Mouse (Mus musculus): ENCODE results near the gene Slc39a9. TPM values are rescaled to one million over a fixed set of nuclear protein-coding genes. Genes with fewer than 3 reads are reported as not detected.
A peak's percentile ranks its signal among the peaks of the same experiment; 100 is the strongest.

Slc39a9 gene
- polyA plus RNA-seq, 1 experiment from 2014 or later = 23.8 TPM

- no peak overlapping the region for H3K27ac ChIP-seq (ENCODE audit: low read depth, low read length)
- WGBS = 84% methylated on average over 15 of the region's 15 CpGs
- no peak overlapping the region for H3K9ac ChIP-seq (ENCODE audit: low read depth, low read length)
- no peak overlapping the region for H3K4me2 ChIP-seq (ENCODE audit: low read length)
- H3K4me3 ChIP-seq (ENCODE audit: low read length) = no peak overlapping the region
- H3K36me3 ChIP-seq (ENCODE audit: control insufficient read depth, insufficient read depth, low read length) = no peaks in the 10 kb centered on the region
- no peak for ATAC-seq
- no peaks in the 10 kb centered on the region for H3K9me3 ChIP-seq (ENCODE audit: control insufficient read depth, low read length)
- H3K4me1 ChIP-seq (ENCODE audit: control insufficient read depth, insufficient read depth, low read depth, low read length) = no peaks in the 10 kb centered on the region; the same call in 1 of the 2 replicates
- no peaks in the 10 kb centered on the region for H3K27me3 ChIP-seq (replicated peaks; ENCODE audit: control insufficient read depth, insufficient read depth, low read length)
Observed at GRCm38 (mm10) chr12:80721458-80721857, 77.8 kb downstream of the Slc39a9 start.

- Histone ChIP-seq H3K9me3 (ENCODE audit: control insufficient read depth, low read length) (no peaks in the 10 kb centered on the region), H3K9ac (ENCODE audit: low read depth, low read length) (no peak overlapping the region), H3K4me2 (ENCODE audit: low read length) (no peak overlapping the region), H3K4me3 (ENCODE audit: low read length) (no peak overlapping the region), H3K27me3 (replicated peaks; ENCODE audit: control insufficient read depth, insufficient read depth, low read length) (no peaks in the 10 kb centered on the region), H3K27ac (ENCODE audit: low read depth, low read length) (no peak overlapping the region), H3K36me3 (ENCODE audit: control insufficient read depth, insufficient read depth, low read length) (no peaks in the 10 kb centered on the region), H3K4me1 (ENCODE audit: control insufficient read depth, insufficient read depth, low read depth, low read length) (no peaks in the 10 kb centered on the region; the same call in 1 of the 2 replicates)
- no peak for ATAC-seq
- WGBS = 25% methylated on average over 10 of the region's 10 CpGs
Observed at GRCm38 (mm10) chr12:80724853-80725559, 81.3 kb downstream of the Slc39a9 start.

- 22% methylated on average over 1 of the region's 1 CpGs for WGBS
- Histone ChIP-seq H3K9ac (ENCODE audit: low read depth, low read length) (no peak overlapping the region), H3K4me3 (ENCODE audit: low read length) (no peak overlapping the region), H3K4me1 (ENCODE audit: control insufficient read depth, insufficient read depth, low read depth, low read length) (peaks cover 2% of the 10 kb centered on the region), H3K9me3 (ENCODE audit: control insufficient read depth, low read length) (no peaks in the 10 kb centered on the region), H3K36me3 (ENCODE audit: control insufficient read depth, insufficient read depth, low read length) (no peaks in the 10 kb centered on the region), H3K27me3 (replicated peaks; ENCODE audit: control insufficient read depth, insufficient read depth, low read length) (no peaks in the 10 kb centered on the region), H3K27ac (ENCODE audit: low read depth, low read length) (no peak overlapping the region), H3K4me2 (ENCODE audit: low read length) (no peak overlapping the region)
- ATAC-seq = no peak
Observed at GRCm38 (mm10) chr12:80728207-80728606, 84.5 kb downstream of the Slc39a9 start.

- Histone ChIP-seq H3K4me1 (ENCODE audit: control insufficient read depth, insufficient read depth, low read depth, low read length) (peaks cover 2% of the 10 kb centered on the region), H3K27me3 (replicated peaks; ENCODE audit: control insufficient read depth, insufficient read depth, low read length) (no peaks in the 10 kb centered on the region), H3K4me3 (ENCODE audit: low read length) (no peak overlapping the region), H3K36me3 (ENCODE audit: control insufficient read depth, insufficient read depth, low read length) (no peaks in the 10 kb centered on the region), H3K9me3 (ENCODE audit: control insufficient read depth, low read length) (no peaks in the 10 kb centered on the region), H3K9ac (ENCODE audit: low read depth, low read length) (no peak overlapping the region), H3K27ac (ENCODE audit: low read depth, low read length) (no peak overlapping the region), H3K4me2 (ENCODE audit: low read length) (no peak overlapping the region)
- WGBS = 60% methylated on average over 2 of the region's 2 CpGs
- no peak for ATAC-seq
Observed at GRCm38 (mm10) chr12:80728814-80729213, 85.1 kb downstream of the Slc39a9 start.

- no peak overlapping the region for H3K9ac ChIP-seq (ENCODE audit: low read depth, low read length)
- WGBS = 84% methylated on average over 12 of the region's 12 CpGs
- H3K4me1 ChIP-seq (ENCODE audit: control insufficient read depth, insufficient read depth, low read depth, low read length) = peaks cover 2% of the 10 kb centered on the region
- 0 out of 2 replicates have a peak, but pooled peaks have one; percentile 11 for ATAC-seq
- H3K4me3 ChIP-seq (ENCODE audit: low read length) = no peak overlapping the region
- H3K36me3 ChIP-seq (ENCODE audit: control insufficient read depth, insufficient read depth, low read length) = no peaks in the 10 kb centered on the region
- no peaks in the 10 kb centered on the region for H3K27me3 ChIP-seq (replicated peaks; ENCODE audit: control insufficient read depth, insufficient read depth, low read length)
- H3K4me2 ChIP-seq (ENCODE audit: low read length) = no peak overlapping the region
- H3K9me3 ChIP-seq (ENCODE audit: control insufficient read depth, low read length) = no peaks in the 10 kb centered on the region
- H3K27ac ChIP-seq (ENCODE audit: low read depth, low read length) = no peak overlapping the region
Observed at GRCm38 (mm10) chr12:80729758-80730530, 86.3 kb downstream of the Slc39a9 start.

- no peaks in the 10 kb centered on the region for H3K27me3 ChIP-seq (replicated peaks; ENCODE audit: control insufficient read depth, insufficient read depth, low read length)
- peak; percentile 89 for ATAC-seq
- peak overlapping the region; percentile 13; the same call in 1 of the 2 replicates for H3K27ac ChIP-seq (ENCODE audit: low read depth, low read length)
- H3K4me1 ChIP-seq (ENCODE audit: control insufficient read depth, insufficient read depth, low read depth, low read length) = peaks cover 2% of the 10 kb centered on the region; the same call in 1 of the 2 replicates
- no peak overlapping the region for H3K9ac ChIP-seq (ENCODE audit: low read depth, low read length)
- WGBS = 5% methylated on average over 9 of the region's 9 CpGs
- H3K9me3 ChIP-seq (ENCODE audit: control insufficient read depth, low read length) = no peaks in the 10 kb centered on the region
- H3K4me3 ChIP-seq (ENCODE audit: low read length) = no peak overlapping the region
- H3K36me3 ChIP-seq (ENCODE audit: control insufficient read depth, insufficient read depth, low read length) = no peaks in the 10 kb centered on the region
- peak overlapping the region; percentile 27 for H3K4me2 ChIP-seq (ENCODE audit: low read length)
Observed at GRCm38 (mm10) chr12:80730567-80730966, 86.9 kb downstream of the Slc39a9 start.

Other genes starting within 250 kb of the Slc39a9 start
- gene Dcaf5, start 207.3 kb upstream of the Slc39a9 start, polyA plus RNA-seq (2015; fragmentation: Nextera tagmentation; extraction: Ambion mirVana) = 19.4 and 23.6 TPM in 2 replicates
- gene Exd2, start 180.8 kb upstream of the Slc39a9 start, polyA plus RNA-seq (2015; fragmentation: Nextera tagmentation; extraction: Ambion mirVana) = 45.0 and 56.0 TPM in 2 replicates
- gene Galnt16, start 125.6 kb upstream of the Slc39a9 start, polyA plus RNA-seq (2015; fragmentation: Nextera tagmentation; extraction: Ambion mirVana) = 34.0 and 35.9 TPM in 2 replicates
- 251 and 253 TPM in 2 replicates for gene Erh, start 458 bp downstream of the Slc39a9 start, polyA plus RNA-seq (2015; fragmentation: Nextera tagmentation; extraction: Ambion mirVana)
- 6.8 and 7.0 TPM in 2 replicates for gene Plekhd1, start 48.7 kb downstream of the Slc39a9 start, polyA plus RNA-seq (2015; fragmentation: Nextera tagmentation; extraction: Ambion mirVana)
- gene Ccdc177, start 116.8 kb downstream of the Slc39a9 start, polyA plus RNA-seq (2015; fragmentation: Nextera tagmentation; extraction: Ambion mirVana) = 2.0 and 2.3 TPM in 2 replicates
- gene Susd6, start 146.6 kb downstream of the Slc39a9 start, polyA plus RNA-seq (2015; fragmentation: Nextera tagmentation; extraction: Ambion mirVana) = 9.9 and 12.1 TPM in 2 replicates

Data from hindbrain, embryonic 16.5 days (tissue).